Mouse (Mus musculus): ENCODE data around the gene Srebf2. TPM values are rescaled to one million over a fixed set of nuclear protein-coding genes. Genes with fewer than 3 reads are reported as not detected.
A peak's percentile ranks its signal among the peaks of the same experiment; 100 is the strongest.

The Srebf2 gene
- polyA plus RNA-seq, 1 experiment from 2014 or later, result 173 TPM

DNA sequence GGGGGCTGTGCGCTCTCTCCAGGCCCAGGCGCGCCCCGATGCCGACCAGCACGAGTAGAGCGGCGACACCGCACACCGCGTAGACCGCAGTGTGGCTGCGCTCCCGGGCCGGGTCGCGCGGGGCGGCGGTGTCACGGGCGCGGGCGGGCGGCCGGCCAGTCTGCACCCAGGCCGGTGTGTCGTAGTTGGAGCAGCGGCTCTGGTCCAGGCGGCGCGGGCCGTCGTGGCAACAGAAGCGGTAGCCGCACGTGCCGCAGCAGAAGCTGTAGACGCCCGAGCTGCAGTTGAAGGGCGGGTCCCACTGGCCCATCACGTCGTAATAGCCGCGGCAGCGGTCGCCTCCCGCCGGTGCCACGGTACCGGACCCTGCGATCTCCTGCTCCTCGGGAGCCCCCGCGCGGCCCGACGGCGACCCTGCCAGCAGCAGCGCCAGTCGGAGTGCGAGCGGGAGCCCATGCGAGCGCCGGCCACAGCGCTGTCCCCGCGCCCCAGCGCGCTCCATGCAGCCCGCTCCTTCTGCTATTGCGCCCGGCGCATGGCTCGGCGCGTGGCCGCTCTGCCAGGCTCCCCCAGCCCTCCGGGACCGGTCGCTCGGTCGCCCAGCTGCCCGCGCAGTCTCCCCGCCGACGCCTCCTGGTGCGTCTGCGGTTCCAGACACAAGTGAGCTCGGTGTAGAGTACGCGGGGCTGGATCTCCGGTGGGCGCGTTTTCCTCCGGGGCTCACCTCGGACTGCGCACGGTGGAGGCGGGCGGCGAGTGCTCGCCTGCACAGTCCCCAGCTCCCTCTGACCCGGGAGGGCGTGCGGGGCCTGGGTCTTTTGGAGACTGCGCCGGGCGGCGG lies 65.2 kb downstream of the Srebf2 start:
- WGBS, result under 1% methylated on average over 102 of the region's 112 CpGs
- Histone ChIP-seq H3K36me3 (no peaks in the 10 kb centered on the region; the same call in 1 of the 2 replicates), H3K9ac (peak overlapping the region; percentile 64), H3K4me3 (peak overlapping the region; percentile 53), H3K27me3 (peaks cover 99% of the 10 kb centered on the region), H3K4me1 (peaks cover 46% of the 10 kb centered on the region), H3K27ac (no peak overlapping the region), H3K4me2 (replicated peaks) (peak overlapping the region; percentile 81), H3K9me3 (no peaks in the 10 kb centered on the region)
- peak; percentile 34; the same call in 1 of the 2 replicates for ATAC-seq (ENCODE audit: low FRiP score, low read depth)

DNA sequence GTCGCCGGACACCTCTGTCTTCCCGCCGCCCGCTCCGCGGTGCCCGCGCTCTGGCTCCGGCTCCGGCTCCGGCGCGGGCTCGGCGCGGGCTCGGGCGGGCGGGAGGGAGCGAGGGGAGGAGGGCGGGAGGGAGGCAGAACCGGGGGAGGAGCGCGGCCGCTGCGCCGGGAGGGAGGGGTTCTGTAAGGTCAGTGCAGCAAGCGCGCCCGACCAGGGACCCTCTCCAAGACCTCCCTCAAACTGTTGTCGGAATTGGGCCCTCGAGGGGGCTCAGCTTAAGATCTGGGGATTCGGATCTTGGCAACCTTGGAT lies 65.7 kb downstream of the Srebf2 start, which contains the start of gene Shisa8:
Gene Shisa8, minus strand, starts transcription at position 64 of the 312 bp plus-strand sequence.
- Histone ChIP-seq H3K4me2 (replicated peaks) (peak within 1 kb of the TSS; percentile 81), H3K27me3 (peaks cover 96% of the 10 kb centered on the region), H3K4me3 (peak within 1 kb of the TSS; percentile 53), H3K9ac (peak within 1 kb of the TSS; percentile 64), H3K36me3 (no peaks in the 10 kb centered on the region), H3K27ac (no peak within 1 kb of the TSS), H3K4me1 (peaks cover 43% of the 10 kb centered on the region), H3K9me3 (no peaks in the 10 kb centered on the region)
- ATAC-seq (ENCODE audit: low FRiP score, low read depth), result peak; percentile 38; the same call in 1 of the 2 replicates
- under 1% methylated on average over 22 of the region's 34 CpGs for WGBS

DNA sequence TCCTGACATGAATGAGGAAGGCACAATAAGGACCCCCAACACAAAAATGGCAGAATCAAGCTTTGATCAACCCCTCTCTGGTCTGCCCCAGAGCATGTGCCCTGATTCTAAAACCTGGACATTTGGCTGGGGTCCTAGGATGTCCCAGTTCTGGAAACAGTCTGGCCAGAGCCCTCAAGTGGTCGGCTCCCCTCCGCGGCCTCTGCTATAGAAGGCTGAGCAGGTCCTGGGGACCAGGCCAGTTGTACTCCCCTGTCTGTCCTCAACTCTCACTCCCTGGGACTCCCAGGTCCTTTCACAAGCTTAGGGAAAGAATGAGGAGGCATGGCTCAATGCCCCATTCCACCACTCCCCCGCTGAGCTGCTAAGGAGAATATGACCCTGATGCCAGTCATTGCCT lies 66.2 kb downstream of the Srebf2 start:
- WGBS, result 6% methylated on average over 4 of the region's 4 CpGs
- H3K4me3 ChIP-seq, result peak overlapping the region; percentile 53; the same call in 1 of the 2 replicates
- H3K27me3 ChIP-seq, result peaks cover 94% of the 10 kb centered on the region
- no peaks in the 10 kb centered on the region for H3K36me3 ChIP-seq
- H3K4me1 ChIP-seq, result peaks cover 42% of the 10 kb centered on the region
- no peak overlapping the region for H3K27ac ChIP-seq
- ATAC-seq (ENCODE audit: low FRiP score, low read depth), result no peak
- no peaks in the 10 kb centered on the region for H3K9me3 ChIP-seq
- H3K4me2 ChIP-seq (replicated peaks), result peak overlapping the region; percentile 81; the same call in 1 of the 2 replicates
- no peak overlapping the region for H3K9ac ChIP-seq

DNA sequence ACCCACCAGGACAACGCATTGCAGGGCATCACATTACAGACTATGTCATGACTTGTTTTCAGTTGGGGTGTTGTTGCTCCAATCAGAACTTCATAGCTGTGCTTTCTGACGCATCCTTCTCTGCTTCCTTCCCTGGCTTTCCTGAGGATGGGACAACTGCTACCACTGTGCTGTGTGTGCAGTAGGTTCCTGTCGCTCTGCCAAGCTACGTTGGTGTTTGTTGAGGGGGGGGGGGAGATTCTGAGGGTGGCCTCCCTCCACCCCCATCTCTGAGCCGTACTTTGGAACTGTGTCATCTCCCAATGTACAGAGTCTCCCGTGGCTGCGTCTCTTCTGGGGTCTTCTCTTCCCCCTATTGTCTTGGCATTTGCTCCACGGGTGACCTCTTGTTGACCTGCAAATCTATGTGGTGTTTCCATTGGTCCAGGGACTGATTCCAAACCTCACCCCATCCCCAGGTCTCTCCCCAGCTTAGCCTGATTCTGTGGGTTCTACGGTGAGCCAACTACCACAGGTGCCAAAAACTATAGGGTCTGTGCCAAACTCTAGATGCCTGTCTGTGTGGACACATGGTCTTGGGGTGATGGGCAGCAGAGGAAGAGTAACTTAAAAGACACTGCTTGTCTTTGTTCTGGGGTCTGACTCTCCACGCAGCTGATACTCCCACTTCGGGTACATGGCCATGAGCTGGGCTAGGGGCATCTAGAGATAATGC lies 68.5 kb downstream of the Srebf2 start:
- H3K4me1 ChIP-seq, result peaks cover 42% of the 10 kb centered on the region
- H3K9ac ChIP-seq, result no peak overlapping the region
- H3K27me3 ChIP-seq, result peaks cover 77% of the 10 kb centered on the region
- no peaks in the 10 kb centered on the region for H3K9me3 ChIP-seq
- H3K4me2 ChIP-seq (replicated peaks), result no peak overlapping the region
- no peak overlapping the region for H3K27ac ChIP-seq
- H3K4me3 ChIP-seq, result no peak overlapping the region
- no peaks in the 10 kb centered on the region for H3K36me3 ChIP-seq
- no peak for ATAC-seq (ENCODE audit: low FRiP score, low read depth)
- 50% methylated on average over 11 of the region's 11 CpGs for WGBS

DNA sequence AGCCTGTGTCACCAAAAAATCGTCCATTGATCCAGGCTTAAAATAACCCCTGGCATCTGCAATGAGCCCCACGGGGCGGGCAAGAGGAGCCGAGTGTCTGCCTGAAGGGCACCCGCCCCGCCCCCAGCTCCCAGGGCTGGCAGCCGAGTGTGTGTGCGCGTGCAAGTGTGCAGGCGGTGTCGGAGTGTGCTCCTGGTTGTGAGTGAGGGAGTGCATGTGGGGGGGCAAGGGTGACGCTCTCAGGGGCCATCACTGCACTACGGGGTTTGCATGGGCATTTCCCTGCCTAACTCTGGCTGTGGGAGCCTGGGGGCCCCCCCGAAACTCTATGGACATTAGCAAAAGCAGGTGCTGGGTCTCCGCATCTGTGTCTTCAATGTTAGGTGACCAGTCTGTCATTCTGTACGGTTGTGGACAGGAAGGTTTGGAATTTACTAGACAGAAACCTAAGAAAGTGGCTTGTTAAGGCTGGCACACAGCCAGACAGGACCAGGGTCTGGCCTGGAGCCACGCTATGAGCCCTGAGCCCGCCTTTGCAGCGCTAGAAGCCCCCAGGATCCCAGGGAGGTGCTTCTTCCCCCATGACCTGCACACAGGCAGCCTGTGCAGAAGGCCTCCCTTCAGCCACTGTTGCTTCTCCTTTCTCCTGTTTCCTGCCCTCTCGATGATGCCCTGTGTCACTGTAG lies 69.3 kb downstream of the Srebf2 start:
- Histone ChIP-seq H3K4me3 (no peak overlapping the region), H3K27ac (no peak overlapping the region), H3K9me3 (no peaks in the 10 kb centered on the region), H3K27me3 (peaks cover 69% of the 10 kb centered on the region), H3K4me1 (peaks cover 38% of the 10 kb centered on the region), H3K4me2 (replicated peaks) (no peak overlapping the region), H3K9ac (no peak overlapping the region), H3K36me3 (no peaks in the 10 kb centered on the region)
- 44% methylated on average over 20 of the region's 20 CpGs for WGBS
- no peak for ATAC-seq (ENCODE audit: low FRiP score, low read depth)

DNA sequence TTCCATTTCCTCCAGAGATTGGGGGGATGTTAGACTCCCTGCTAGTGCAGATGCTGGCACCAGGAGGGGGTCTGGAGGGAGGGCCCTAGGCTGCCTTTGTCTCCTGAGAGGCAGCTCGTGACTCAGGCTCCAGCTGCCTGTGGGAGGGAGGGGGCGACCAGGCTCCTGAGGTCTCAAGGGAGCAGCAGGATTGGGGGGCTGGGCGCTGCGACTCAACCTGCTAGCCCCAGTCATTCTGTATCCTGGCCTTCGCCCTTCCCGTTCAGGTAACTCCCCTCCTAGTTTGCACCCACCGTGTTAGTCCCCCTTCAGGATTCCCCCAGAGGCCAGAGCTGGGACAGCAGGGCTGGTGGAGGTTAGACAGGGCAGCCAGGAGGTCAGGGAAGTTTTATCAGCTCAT lies 70.1 kb downstream of the Srebf2 start:
- no peak overlapping the region for H3K4me2 ChIP-seq (replicated peaks)
- peaks cover 30% of the 10 kb centered on the region for H3K4me1 ChIP-seq
- no peak for ATAC-seq (ENCODE audit: low FRiP score, low read depth)
- H3K27me3 ChIP-seq, result peaks cover 68% of the 10 kb centered on the region
- H3K9ac ChIP-seq, result no peak overlapping the region
- H3K4me3 ChIP-seq, result no peak overlapping the region
- H3K27ac ChIP-seq, result no peak overlapping the region
- 18% methylated on average over 7 of the region's 7 CpGs for WGBS
- H3K36me3 ChIP-seq, result no peaks in the 10 kb centered on the region
- no peaks in the 10 kb centered on the region for H3K9me3 ChIP-seq

DNA sequence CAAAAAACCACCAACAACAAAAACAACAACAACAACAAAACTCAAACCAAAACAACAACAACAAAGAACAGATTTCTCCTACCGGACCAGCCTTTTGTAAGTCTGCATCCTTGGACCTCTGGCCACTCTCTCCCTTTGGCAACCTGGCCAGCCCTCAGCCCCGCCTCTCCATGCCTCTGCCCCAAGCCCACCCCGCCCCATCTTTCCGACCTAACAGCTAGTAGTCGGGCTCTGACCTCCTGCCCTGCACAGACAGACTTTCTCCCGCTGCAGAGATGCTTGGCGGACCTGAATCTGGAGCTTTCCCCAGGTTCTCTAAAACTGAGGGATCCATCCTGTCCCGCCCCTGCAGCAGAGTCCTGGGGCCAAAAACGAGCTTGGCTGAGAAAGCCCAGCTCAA lies 71.0 kb downstream of the Srebf2 start:
- no peaks in the 10 kb centered on the region for H3K9me3 ChIP-seq
- ATAC-seq (ENCODE audit: low FRiP score, low read depth), result no peak
- H3K9ac ChIP-seq, result no peak overlapping the region
- H3K4me2 ChIP-seq (replicated peaks), result no peak overlapping the region
- H3K36me3 ChIP-seq, result no peaks in the 10 kb centered on the region
- no peak overlapping the region for H3K27ac ChIP-seq
- 40% methylated on average over 9 of the region's 9 CpGs for WGBS
- peaks cover 68% of the 10 kb centered on the region for H3K27me3 ChIP-seq
- no peak overlapping the region for H3K4me3 ChIP-seq
- H3K4me1 ChIP-seq, result peaks cover 21% of the 10 kb centered on the region

DNA sequence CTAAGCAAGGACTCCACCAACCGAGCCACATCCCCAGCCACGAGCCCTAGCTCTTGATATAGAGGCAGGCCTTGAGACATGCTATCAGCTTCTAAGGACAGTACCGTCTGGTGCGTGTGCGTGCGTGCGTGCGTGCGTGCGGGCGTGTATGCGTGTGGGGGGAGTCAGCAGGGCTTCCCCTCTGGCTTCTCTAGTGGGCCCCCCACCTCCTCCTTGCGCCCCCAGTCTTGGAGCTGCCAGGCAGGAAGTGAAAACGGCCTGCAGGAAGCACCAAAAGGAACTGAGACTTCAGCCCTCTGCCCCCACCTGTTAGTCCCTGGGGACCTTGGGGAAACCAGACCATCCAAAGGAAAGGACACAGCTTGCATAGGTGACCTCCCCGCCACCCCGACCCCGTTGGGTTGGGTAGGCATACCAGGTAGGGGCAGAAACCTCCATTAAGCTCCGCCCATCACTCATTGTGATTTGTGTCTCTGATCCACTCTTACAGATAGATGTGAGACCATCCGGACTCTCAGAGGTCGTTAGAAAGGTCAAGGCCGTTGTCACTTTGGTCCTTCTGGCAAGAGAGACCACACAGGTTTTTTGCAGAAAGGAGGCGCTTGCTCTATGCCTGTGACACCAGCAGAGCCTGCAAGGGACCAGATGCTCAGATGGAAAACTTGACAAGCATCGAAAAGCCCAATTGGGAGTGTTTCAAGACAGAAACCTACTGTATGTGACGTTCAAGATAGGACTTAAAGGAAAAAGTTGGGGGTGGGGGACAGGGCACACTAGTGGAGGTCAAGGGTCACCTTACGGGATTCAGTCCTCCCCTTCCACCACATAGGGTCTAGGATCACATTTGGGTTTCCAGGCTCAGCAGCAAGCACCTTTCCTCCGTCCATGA lies 72.0 kb downstream of the Srebf2 start:
- H3K9ac ChIP-seq, result no peak overlapping the region
- H3K4me1 ChIP-seq, result peaks cover 23% of the 10 kb centered on the region
- no peak overlapping the region for H3K4me3 ChIP-seq
- H3K36me3 ChIP-seq, result no peaks in the 10 kb centered on the region
- no peaks in the 10 kb centered on the region for H3K9me3 ChIP-seq
- WGBS, result 77% methylated on average over 26 of the region's 26 CpGs
- peaks cover 68% of the 10 kb centered on the region for H3K27me3 ChIP-seq
- ATAC-seq (ENCODE audit: low FRiP score, low read depth), result no peak
- no peak overlapping the region for H3K4me2 ChIP-seq (replicated peaks)
- H3K27ac ChIP-seq, result no peak overlapping the region

DNA sequence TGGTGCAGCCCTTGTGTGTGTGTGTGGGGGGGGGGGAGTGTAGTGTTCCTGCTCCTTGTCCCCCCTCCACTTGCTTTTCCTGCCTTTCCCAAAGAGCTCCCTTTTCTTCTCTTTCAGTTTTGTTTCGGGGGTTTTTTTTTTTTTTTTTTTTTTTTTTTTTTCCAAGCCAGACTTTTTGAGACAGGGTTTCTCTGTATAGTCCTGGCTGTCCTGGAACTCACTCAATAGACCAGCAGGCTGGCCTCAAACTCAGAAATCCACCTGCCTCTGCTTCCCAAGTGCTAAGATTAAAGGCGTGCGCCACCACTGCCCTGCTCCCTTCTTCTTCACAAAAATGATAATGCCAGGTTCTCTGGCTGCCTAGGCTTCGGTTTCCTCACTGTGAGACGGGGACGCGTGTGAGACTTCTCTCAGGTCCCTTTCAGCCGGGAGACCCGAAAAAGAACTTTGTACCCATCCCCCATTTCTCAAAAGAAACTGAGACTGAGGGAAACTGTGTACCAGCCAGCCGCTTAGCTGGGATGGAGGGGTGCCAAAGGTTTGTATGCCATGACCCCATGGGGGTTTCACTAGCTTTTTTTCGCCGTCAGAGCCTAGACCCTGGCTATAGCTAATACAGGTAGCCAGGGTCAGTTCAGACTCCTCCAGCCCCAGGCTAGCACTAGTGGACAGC lies 73.2 kb downstream of the Srebf2 start:
- Histone ChIP-seq H3K36me3 (no peaks in the 10 kb centered on the region), H3K4me1 (peaks cover 30% of the 10 kb centered on the region), H3K4me2 (replicated peaks) (no peak overlapping the region), H3K27ac (no peak overlapping the region), H3K9me3 (no peaks in the 10 kb centered on the region), H3K27me3 (peaks cover 69% of the 10 kb centered on the region), H3K9ac (no peak overlapping the region), H3K4me3 (no peak overlapping the region)
- no peak for ATAC-seq (ENCODE audit: low FRiP score, low read depth)
- WGBS, result 69% methylated on average over 11 of the region's 12 CpGs

DNA sequence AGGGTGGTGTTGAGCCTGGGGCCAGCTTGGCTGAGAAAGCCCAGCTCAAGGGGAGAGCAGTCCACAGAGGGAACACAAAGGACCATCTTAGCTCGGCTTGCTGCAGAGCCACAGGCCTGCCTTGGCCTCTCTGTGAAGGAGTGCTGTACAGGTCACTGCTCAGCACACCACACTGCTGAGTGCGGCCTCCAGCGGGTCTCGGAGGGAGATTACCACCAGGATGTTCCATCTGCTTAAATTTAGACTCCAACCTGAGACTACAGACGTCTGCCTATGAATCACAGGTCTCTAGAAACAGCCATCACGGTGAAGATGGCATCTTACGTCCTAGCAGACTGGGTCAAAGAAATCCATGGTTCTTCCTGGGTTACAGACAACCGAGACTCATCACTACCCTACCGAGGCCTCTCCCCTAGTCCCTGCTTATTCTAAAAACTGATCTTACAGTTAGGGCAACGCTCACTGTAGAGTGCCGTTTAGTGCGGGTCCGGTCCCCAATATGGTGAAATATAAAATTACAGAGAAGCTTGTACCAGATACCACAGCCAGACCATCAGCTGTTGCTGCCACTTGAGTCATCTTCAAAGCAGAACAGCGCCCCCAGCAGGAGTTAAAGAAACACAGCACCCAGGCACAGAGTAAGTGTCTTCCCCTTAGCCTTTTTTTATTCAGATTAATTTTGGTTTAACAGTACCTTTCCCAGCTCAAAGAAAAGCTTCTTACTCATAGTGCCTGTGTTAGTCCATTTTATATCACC lies 74.3 kb downstream of the Srebf2 start:
- Histone ChIP-seq H3K4me1 (peaks cover 20% of the 10 kb centered on the region), H3K9me3 (no peaks in the 10 kb centered on the region), H3K4me2 (replicated peaks) (no peak overlapping the region), H3K4me3 (no peak overlapping the region), H3K27me3 (peaks cover 68% of the 10 kb centered on the region), H3K9ac (no peak overlapping the region), H3K36me3 (no peaks in the 10 kb centered on the region), H3K27ac (no peak overlapping the region)
- no peak for ATAC-seq (ENCODE audit: low FRiP score, low read depth)
- 64% methylated on average over 14 of the region's 14 CpGs for WGBS

Data from limb, embryonic 13.5 days (tissue).